Mouse (Mus musculus) macrophage (primary cell): ENCODE measurements around the gene Rras2. TPM values are rescaled to one million over a fixed set of nuclear protein-coding genes. Genes with fewer than 3 reads are reported as not detected.

ENCODE experiments used
- H3K27ac ChIP-seq: fragments of 350-480 bp; formaldehyde crosslinking; 2 replicates; pipeline ENCODE4 v1.9.0; 2021
- H3K36me3 ChIP-seq: fragments of 350-480 bp; formaldehyde crosslinking; 2 replicates; pipeline ENCODE4 v1.9.0; 2021; ENCODE audit errors: inconsistent target
- H3K4me3 ChIP-seq: fragments of 350-480 bp; formaldehyde crosslinking; 2 replicates; pipeline ENCODE4 v1.9.0; 2021; ENCODE audit errors: inconsistent target
- H3K79me2 ChIP-seq: fragments of 350-480 bp; formaldehyde crosslinking; 2 replicates; pipeline ENCODE4 v1.9.0; 2021; ENCODE audit errors: inconsistent target
- WGBS: methylation state at CpG from one replicate; pipeline ENCODE4 v1.1.7; 2026; ENCODE audit warnings: inconsistent platforms; ENCODE audit not compliant: missing documents; 5-methylcytosine and 5-hydroxymethylcytosine counted together
- polyA plus RNA-seq: library from polyadenylated mRNA; stranded (reverse); fragments of 250-400 nt; gene quantifications from 3 replicates; pipeline ENCODE4 v1.2.4, GENCODE M21; 2018; ENCODE audit warnings: inconsistent platforms

The Rras2 gene
- polyA plus RNA-seq, 1 experiment from 2014 or later: 4.8 TPM

GRCm38 (mm10) chr7:114011726-114012443 lies 105.7 kb downstream of the Rras2 start:
- WGBS: 76% methylated on average over 9 of the region's 9 CpGs
- Histone ChIP-seq H3K4me3 (no peak overlapping the region), H3K79me2 (no peaks in the 10 kb centered on the region), H3K27ac (no peak overlapping the region), H3K36me3 (no peaks in the 10 kb centered on the region)

GRCm38 (mm10) chr7:114007565-114007964 lies 110.0 kb downstream of the Rras2 start:
- 74% methylated on average over 5 of the region's 5 CpGs for WGBS
- H3K36me3 ChIP-seq: no peaks in the 10 kb centered on the region
- H3K27ac ChIP-seq: no peak overlapping the region
- no peak overlapping the region for H3K4me3 ChIP-seq
- no peaks in the 10 kb centered on the region for H3K79me2 ChIP-seq

- Histone ChIP-seq H3K79me2 (no peaks in the 10 kb centered on the region), H3K27ac (no peak overlapping the region), H3K4me3 (no peak overlapping the region), H3K36me3 (no peaks in the 10 kb centered on the region)
- WGBS: 89% methylated on average over 8 of the region's 8 CpGs
Measured at GRCm38 (mm10) chr7:114006456-114006855, 111.1 kb downstream of the Rras2 start.

- Histone ChIP-seq H3K79me2 (no peaks in the 10 kb centered on the region), H3K4me3 (no peak overlapping the region), H3K27ac (no peak overlapping the region), H3K36me3 (no peaks in the 10 kb centered on the region)
- WGBS: 47% methylated on average over 5 of the region's 5 CpGs
Measured at GRCm38 (mm10) chr7:114005499-114005898, 112.1 kb downstream of the Rras2 start.

GRCm38 (mm10) chr7:114004171-114004570 lies 113.4 kb downstream of the Rras2 start:
- WGBS: 89% methylated on average over 5 of the region's 5 CpGs
- H3K4me3 ChIP-seq: no peak overlapping the region
- no peaks in the 10 kb centered on the region for H3K36me3 ChIP-seq
- no peaks in the 10 kb centered on the region for H3K79me2 ChIP-seq
- no peak overlapping the region for H3K27ac ChIP-seq

- Histone ChIP-seq H3K27ac (no peak overlapping the region), H3K79me2 (no peaks in the 10 kb centered on the region), H3K36me3 (no peaks in the 10 kb centered on the region), H3K4me3 (no peak overlapping the region)
- 90% methylated on average over 7 of the region's 7 CpGs for WGBS
Measured at GRCm38 (mm10) chr7:113997675-113998354, 119.8 kb downstream of the Rras2 start.

Other genes with a start within 250 kb of the Rras2 start
- gene Copb1, start 136.9 kb upstream of the Rras2 start, polyA plus RNA-seq: 90.4 to 109 TPM (median 90.6 TPM) in 3 replicates
- gene Psma1, start 158.3 kb upstream of the Rras2 start, polyA plus RNA-seq: 137 to 223 TPM (median 152 TPM) in 3 replicates